Mouse (Mus musculus) thymus, postnatal 10 days (tissue): ENCODE measurements around the gene Car9.
"Not testable (repeated sequence)": the region's sequence is repeated elsewhere in the genome, so short reads cannot be mapped to it uniquely, and the experiment has no call there.

Source experiments
- DNase-seq, 2 experiments: peaks; one replicate each; pipeline ENCODE4 v3.0.0; 2021; ENCODE audit warnings: low spot score in 2 of 2

Car9 gene

GRCm38 (mm10) chr4:43506536-43507185, at the start of gene Car9:
TSS of gene Car9 (plus strand) at chr4:43506966.
- DNase-seq, result no peak

- DNase-seq, result no peak
These were observed 49.6 kb upstream of the Car9 start for GRCm38 (mm10) chr4:43457124-43457523.

GRCm38 (mm10) chr4:43463102-43463501, 43.7 kb upstream of the Car9 start:
- no peak for DNase-seq

GRCm38 (mm10) chr4:43465935-43466334, 40.8 kb upstream of the Car9 start:
- no peak for DNase-seq

- DNase-seq, result no peak
These were observed 39.9 kb upstream of the Car9 start for GRCm38 (mm10) chr4:43466872-43467271.

- DNase-seq, result no peak
These were observed 36.5 kb upstream of the Car9 start for GRCm38 (mm10) chr4:43470301-43470700.

- DNase-seq, result no peak
These were observed 33.1 kb upstream of the Car9 start for GRCm38 (mm10) chr4:43473636-43474035.

- peak in 1 of 2 experiments; percentile 33 for DNase-seq
These were observed 30.2 kb upstream of the Car9 start for GRCm38 (mm10) chr4:43476604-43477003.

- DNase-seq, result peak; percentile 85 to 86
These were observed 28.8 kb upstream of the Car9 start for GRCm38 (mm10) chr4:43477857-43478533.

GRCm38 (mm10) chr4:43478534-43478858, 28.3 kb upstream of the Car9 start:
- DNase-seq, result peak in 1 of 2 experiments; percentile 71

- DNase-seq, result peak; percentile 58 to 84
These were observed 27.6 kb upstream of the Car9 start for GRCm38 (mm10) chr4:43478906-43479832.

- DNase-seq, result no peak
These were observed 25.8 kb upstream of the Car9 start for GRCm38 (mm10) chr4:43480985-43481384.

GRCm38 (mm10) chr4:43481894-43482456, 24.8 kb upstream of the Car9 start:
- peak; percentile 66 to 72 for DNase-seq

- peak; percentile 32 to 48 for DNase-seq
These were observed 24.2 kb upstream of the Car9 start for GRCm38 (mm10) chr4:43482591-43482990.

- peak; percentile 83 to 85 for DNase-seq
These were observed 23.2 kb upstream of the Car9 start, which contains the start of gene Sit1 for GRCm38 (mm10) chr4:43483535-43484091. TSS of gene Sit1 (minus strand) at chr4:43483734.

GRCm38 (mm10) chr4:43485666-43486065, 21.1 kb upstream of the Car9 start:
- not testable (repeated sequence) for DNase-seq

- DNase-seq, result no peak
These were observed 17.2 kb upstream of the Car9 start for GRCm38 (mm10) chr4:43489611-43490010.

GRCm38 (mm10) chr4:43490801-43491200, 16.0 kb upstream of the Car9 start:
- no peak for DNase-seq

- DNase-seq, result no peak
These were observed 14.5 kb upstream of the Car9 start for GRCm38 (mm10) chr4:43492101-43492820.

- peak; percentile 89 to 95 for DNase-seq
These were observed 14.0 kb upstream of the Car9 start, which contains the start of gene Ccdc107 for GRCm38 (mm10) chr4:43492821-43493185. TSS of gene Ccdc107 (plus strand) at chr4:43492900.
